Mouse (Mus musculus): ENCODE results near the gene Cbr2.

Gene Cbr2

DNA sequence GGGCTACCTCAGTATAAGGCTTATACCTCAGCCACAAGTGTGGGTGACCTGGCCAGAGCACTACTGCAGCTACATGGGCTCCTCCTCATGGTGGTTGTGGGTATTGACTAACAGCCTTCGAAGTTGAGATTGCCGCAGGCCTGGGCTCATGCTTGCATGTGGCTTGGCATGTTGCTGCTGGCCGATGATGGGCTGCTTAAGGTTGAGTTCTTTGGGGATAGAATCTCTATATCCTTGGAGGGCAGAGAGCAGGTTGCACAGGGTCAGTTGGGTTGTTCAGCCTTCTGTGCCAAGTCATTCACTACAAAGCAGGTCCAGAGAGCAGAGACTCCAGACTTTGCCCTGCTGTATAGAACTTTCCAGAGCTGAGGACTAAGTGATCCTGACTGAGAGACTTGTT, 52.0 kb downstream of the Cbr2 start:
- no peak for DNase-seq (ENCODE audit: extremely low spot score, low spot score)

Data from neural tube, embryonic 10.5 days (tissue).